In genomic region chr9:66270038-66270437, GRCm38 (mm10) we compare ENCODE assay signal across 14 mouse cellular contexts.
DNase-seq lines count a peak whose midpoint lies in the region; ATAC-seq and TF ChIP-seq lines count a peak whose summit lies in the region.
"Had no signal": no experiment of that assay in that cellular context is flagged by ENCODE, and none has a peak within 500 bp of the region (broad histone marks: within the 10 kb centered on the region; RNA-seq: fewer than 3 reads in every experiment).

No protein-coding gene starts in this region.

- no peak overlapping the region for H3K4me3 ChIP-seq in forebrain, embryonic 12.5 days (replicated peaks)
- H3K4me3 ChIP-seq in forebrain, postnatal 0 days (ENCODE audit: low read depth, low read length) = no peak overlapping the region
- no peak overlapping the region for H3K4me3 ChIP-seq in intestine, postnatal 0 days (ENCODE audit: low read depth, low read length)
- H3K4me3 ChIP-seq in intestine, embryonic 16.5 days (ENCODE audit: low read length) = no peak overlapping the region
- H3K4me3 ChIP-seq in midbrain, embryonic 11.5 days (ENCODE audit: low read depth, low read length) = no peak overlapping the region
- H3K4me3 ChIP-seq in midbrain, embryonic 16.5 days (ENCODE audit: low read depth, low read length) = no peak overlapping the region
- no peak overlapping the region for H3K4me3 ChIP-seq in stomach, postnatal 0 days (ENCODE audit: low read depth, low read length)
- no peak overlapping the region for H3K4me3 ChIP-seq in forebrain, embryonic 16.5 days (replicated peaks; ENCODE audit: low read length)
- H3K4me3 ChIP-seq: limb, embryonic 12.5 days; liver, embryonic 15.5 days; midbrain, embryonic 10.5 days had no signal

- no peaks in the 10 kb centered on the region for H3K9me3 ChIP-seq in forebrain, embryonic 12.5 days
- no peaks in the 10 kb centered on the region for H3K9me3 ChIP-seq in forebrain, postnatal 0 days (ENCODE audit: low read length)
- H3K9me3 ChIP-seq in intestine, postnatal 0 days (ENCODE audit: control insufficient read depth) = no peaks in the 10 kb centered on the region
- H3K9me3 ChIP-seq in intestine, embryonic 16.5 days (ENCODE audit: control insufficient read depth, low read length) = no peaks in the 10 kb centered on the region
- H3K9me3 ChIP-seq in midbrain, embryonic 11.5 days (ENCODE audit: control insufficient read depth, low read length) = no peaks in the 10 kb centered on the region
- no peaks in the 10 kb centered on the region for H3K9me3 ChIP-seq in midbrain, embryonic 16.5 days (replicated peaks; ENCODE audit: control insufficient read depth, low read length, poor library complexity, severe bottlenecking)
- H3K9me3 ChIP-seq in stomach, postnatal 0 days (ENCODE audit: control insufficient read depth, low read length) = no peaks in the 10 kb centered on the region
- H3K9me3 ChIP-seq in forebrain, embryonic 16.5 days (ENCODE audit: control insufficient read depth, low read length) = no peaks in the 10 kb centered on the region
- H3K9me3 ChIP-seq: limb, embryonic 12.5 days; liver, embryonic 15.5 days; midbrain, embryonic 10.5 days had no signal

- TF ChIP-seq CTCF in forebrain, postnatal 0 days (IDR thresholded peaks at IDR 0.05; ENCODE audit: low read depth) = no peak
- TF ChIP-seq CTCF in intestine, postnatal 0 days (IDR thresholded peaks at IDR 0.05; ENCODE audit: low read depth) = peak; percentile 31
- TF ChIP-seq CTCF in stomach, postnatal 0 days (IDR thresholded peaks at IDR 0.05; ENCODE audit: low read depth) = peak; percentile 23; the same call in 1 of the 2 replicates

- H3K27ac ChIP-seq in forebrain, embryonic 12.5 days = 0 out of 2 replicates have a peak overlapping the region, but pooled peaks have one; percentile 1
- H3K27ac ChIP-seq in forebrain, postnatal 0 days (ENCODE audit: low read depth, low read length) = no peak overlapping the region
- no peak overlapping the region for H3K27ac ChIP-seq in intestine, postnatal 0 days (ENCODE audit: low read depth, low read length)
- no peak overlapping the region for H3K27ac ChIP-seq in intestine, embryonic 16.5 days (ENCODE audit: low read length)
- no peak overlapping the region for H3K27ac ChIP-seq in midbrain, embryonic 11.5 days (ENCODE audit: low read depth, low read length)
- H3K27ac ChIP-seq in midbrain, embryonic 16.5 days (ENCODE audit: low read length) = no peak overlapping the region
- H3K27ac ChIP-seq in stomach, postnatal 0 days (replicated peaks) = no peak overlapping the region
- no peak overlapping the region for H3K27ac ChIP-seq in forebrain, embryonic 16.5 days (ENCODE audit: low read length)
- H3K27ac ChIP-seq: limb, embryonic 12.5 days; liver, embryonic 15.5 days; midbrain, embryonic 10.5 days had no signal

- H3K4me1 ChIP-seq in forebrain, embryonic 12.5 days = peaks cover 14% of the 10 kb centered on the region
- H3K4me1 ChIP-seq in forebrain, postnatal 0 days (ENCODE audit: insufficient read depth) = peaks cover 3% of the 10 kb centered on the region; the same call in 1 of the 2 replicates
- H3K4me1 ChIP-seq in intestine, postnatal 0 days (replicated peaks; ENCODE audit: control insufficient read depth, insufficient read depth, low read length) = peaks cover 13% of the 10 kb centered on the region; the same call in 1 of the 2 replicates
- peaks cover 22% of the 10 kb centered on the region; the same call in 1 of the 2 replicates for H3K4me1 ChIP-seq in intestine, embryonic 16.5 days (ENCODE audit: control insufficient read depth, insufficient read depth, low read length)
- peaks cover 7% of the 10 kb centered on the region for H3K4me1 ChIP-seq in midbrain, embryonic 11.5 days (ENCODE audit: control insufficient read depth, insufficient read depth, low read length)
- peaks cover 2% of the 10 kb centered on the region for H3K4me1 ChIP-seq in midbrain, embryonic 16.5 days (ENCODE audit: control insufficient read depth, insufficient read depth, low read length)
- peaks cover 4% of the 10 kb centered on the region; the same call in 1 of the 2 replicates for H3K4me1 ChIP-seq in stomach, postnatal 0 days (replicated peaks; ENCODE audit: control insufficient read depth, insufficient read depth)
- peaks cover 8% of the 10 kb centered on the region for H3K4me1 ChIP-seq in forebrain, embryonic 16.5 days (replicated peaks; ENCODE audit: control insufficient read depth, insufficient read depth, low read length)
- H3K4me1 ChIP-seq: liver, embryonic 15.5 days had no signal

- H3K4me2 ChIP-seq in forebrain, embryonic 12.5 days = no peak overlapping the region
- no peak overlapping the region for H3K4me2 ChIP-seq in forebrain, postnatal 0 days (ENCODE audit: low read depth)
- no peak overlapping the region for H3K4me2 ChIP-seq in intestine, postnatal 0 days (replicated peaks; ENCODE audit: low read depth)
- no peak overlapping the region for H3K4me2 ChIP-seq in intestine, embryonic 16.5 days (ENCODE audit: low read depth, low read length)
- no peak overlapping the region for H3K4me2 ChIP-seq in midbrain, embryonic 11.5 days
- no peak overlapping the region for H3K4me2 ChIP-seq in midbrain, embryonic 16.5 days (ENCODE audit: low read length)
- no peak overlapping the region for H3K4me2 ChIP-seq in stomach, postnatal 0 days (replicated peaks; ENCODE audit: low read depth)
- no peak overlapping the region for H3K4me2 ChIP-seq in forebrain, embryonic 16.5 days (ENCODE audit: low read length)
- H3K4me2 ChIP-seq: limb, embryonic 12.5 days; liver, embryonic 15.5 days had no signal

- WGBS in forebrain, embryonic 12.5 days = 81% methylated on average over 4 of the region's 4 CpGs
- 48% methylated on average over 4 of the region's 4 CpGs for WGBS in forebrain, postnatal 0 days
- WGBS in intestine, postnatal 0 days = 79% methylated on average over 4 of the region's 4 CpGs
- WGBS in intestine, embryonic 16.5 days = 83% methylated on average over 4 of the region's 4 CpGs
- WGBS in midbrain, embryonic 11.5 days = 74% methylated on average over 4 of the region's 4 CpGs
- 80% methylated on average over 4 of the region's 4 CpGs for WGBS in midbrain, embryonic 16.5 days
- WGBS in stomach, postnatal 0 days = 74% methylated on average over 4 of the region's 4 CpGs
- WGBS in forebrain, embryonic 16.5 days = 58% methylated on average over 4 of the region's 4 CpGs

- DNase-seq in forebrain, postnatal 0 days = no peak
- DNase-seq in midbrain, embryonic 11.5 days (ENCODE audit: low spot score, missing footprints) = peak; percentile 56
- no peak for DNase-seq in stomach, postnatal 0 days (ENCODE audit: low spot score)
- DNase-seq: cerebellum, adult 18-20 months; right cerebral cortex, adult 18-20 months; thymus, postnatal 36 days had no signal

- no peak for ATAC-seq in forebrain, embryonic 12.5 days (ENCODE audit: low FRiP score)
- no peak for ATAC-seq in forebrain, postnatal 0 days
- ATAC-seq in intestine, postnatal 0 days = no peak
- ATAC-seq in intestine, embryonic 16.5 days = no peak
- ATAC-seq in midbrain, embryonic 11.5 days (ENCODE audit: low FRiP score) = no peak
- ATAC-seq in midbrain, embryonic 16.5 days = no peak
- ATAC-seq in stomach, postnatal 0 days (ENCODE audit: low FRiP score, low TSS enrichment) = no peak
- ATAC-seq in forebrain, embryonic 16.5 days = no peak

- no peak for TF ChIP-seq EP300 in stomach, postnatal 0 days (optimal IDR thresholded peaks at IDR 0.05)

- H3K9ac ChIP-seq in forebrain, embryonic 12.5 days = no peak overlapping the region
- H3K9ac ChIP-seq in forebrain, postnatal 0 days = no peak overlapping the region
- no peak overlapping the region for H3K9ac ChIP-seq in intestine, postnatal 0 days (ENCODE audit: low read depth, low read length)
- no peak overlapping the region for H3K9ac ChIP-seq in intestine, embryonic 16.5 days (ENCODE audit: low read depth, low read length)
- H3K9ac ChIP-seq in midbrain, embryonic 11.5 days (ENCODE audit: low read length) = no peak overlapping the region
- no peak overlapping the region for H3K9ac ChIP-seq in midbrain, embryonic 16.5 days (ENCODE audit: low read depth, low read length)
- H3K9ac ChIP-seq in stomach, postnatal 0 days (ENCODE audit: low read length) = no peak overlapping the region
- no peak overlapping the region for H3K9ac ChIP-seq in forebrain, embryonic 16.5 days (replicated peaks; ENCODE audit: low read depth, low read length)
- H3K9ac ChIP-seq: limb, embryonic 12.5 days; liver, embryonic 15.5 days had no signal

- H3K36me3 ChIP-seq in forebrain, embryonic 12.5 days (replicated peaks) = no peaks in the 10 kb centered on the region
- H3K36me3 ChIP-seq in forebrain, postnatal 0 days (ENCODE audit: insufficient read depth) = no peaks in the 10 kb centered on the region
- H3K36me3 ChIP-seq in intestine, postnatal 0 days (ENCODE audit: control insufficient read depth, insufficient read depth) = no peaks in the 10 kb centered on the region
- H3K36me3 ChIP-seq in intestine, embryonic 16.5 days (ENCODE audit: control insufficient read depth, insufficient read depth, low read length) = no peaks in the 10 kb centered on the region
- H3K36me3 ChIP-seq in midbrain, embryonic 11.5 days (ENCODE audit: control insufficient read depth, insufficient read depth, low read length) = no peaks in the 10 kb centered on the region
- no peaks in the 10 kb centered on the region for H3K36me3 ChIP-seq in midbrain, embryonic 16.5 days (ENCODE audit: control insufficient read depth, insufficient read depth, low read length)
- no peaks in the 10 kb centered on the region for H3K36me3 ChIP-seq in stomach, postnatal 0 days (ENCODE audit: control insufficient read depth, insufficient read depth, low read length)
- no peaks in the 10 kb centered on the region for H3K36me3 ChIP-seq in forebrain, embryonic 16.5 days (ENCODE audit: control insufficient read depth, insufficient read depth)
- H3K36me3 ChIP-seq: limb, embryonic 12.5 days; midbrain, embryonic 10.5 days had no signal

- H3K27me3 ChIP-seq in forebrain, embryonic 12.5 days = peaks cover 2% of the 10 kb centered on the region; the same call in 1 of the 2 replicates
- H3K27me3 ChIP-seq in forebrain, postnatal 0 days (ENCODE audit: insufficient read depth, low read length) = no peaks in the 10 kb centered on the region
- no peaks in the 10 kb centered on the region for H3K27me3 ChIP-seq in intestine, postnatal 0 days (replicated peaks; ENCODE audit: control insufficient read depth, insufficient read depth, low read length)
- H3K27me3 ChIP-seq in intestine, embryonic 16.5 days (replicated peaks; ENCODE audit: control insufficient read depth, insufficient read depth, low read length) = no peaks in the 10 kb centered on the region
- no peaks in the 10 kb centered on the region for H3K27me3 ChIP-seq in midbrain, embryonic 11.5 days (ENCODE audit: control insufficient read depth, insufficient read depth, low read length)
- H3K27me3 ChIP-seq in midbrain, embryonic 16.5 days (ENCODE audit: control insufficient read depth, insufficient read depth, low read depth, low read length) = no peaks in the 10 kb centered on the region
- H3K27me3 ChIP-seq in stomach, postnatal 0 days (ENCODE audit: control insufficient read depth, insufficient read depth, low read length) = no peaks in the 10 kb centered on the region
- no peaks in the 10 kb centered on the region for H3K27me3 ChIP-seq in forebrain, embryonic 16.5 days (replicated peaks; ENCODE audit: control insufficient read depth, insufficient read depth, low read length)
- H3K27me3 ChIP-seq: limb, embryonic 12.5 days; liver, embryonic 15.5 days had no signal
